Mouse (Mus musculus) lung, postnatal 10 days (tissue): ENCODE data around the gene Alox12.

Experiments used
- DNase-seq: peaks from one replicate; pipeline ENCODE4 v3.0.0; 2021

Gene Alox12

GRCm38 (mm10) chr11:70220731-70221602 lies 34.2 kb downstream of the Alox12 start, which contains the start of gene Slc16a13:
TSS of gene Slc16a13 (minus strand) at chr11:70221064.
- DNase-seq, result peak; percentile 97

GRCm38 (mm10) chr11:70220323-70220722 lies 34.8 kb downstream of the Alox12 start:
- DNase-seq, result no peak

- DNase-seq, result no peak
Measured at GRCm38 (mm10) chr11:70219873-70220272, 35.3 kb downstream of the Alox12 start.

GRCm38 (mm10) chr11:70218741-70219470 lies 36.2 kb downstream of the Alox12 start:
- DNase-seq, result no peak

GRCm38 (mm10) chr11:70218039-70218438 lies 37.1 kb downstream of the Alox12 start:
- DNase-seq, result no peak

GRCm38 (mm10) chr11:70216103-70216502 lies 39.0 kb downstream of the Alox12 start:
- no peak for DNase-seq

GRCm38 (mm10) chr11:70215301-70215700 lies 39.9 kb downstream of the Alox12 start:
- DNase-seq, result no peak

GRCm38 (mm10) chr11:70214856-70215209 lies 40.3 kb downstream of the Alox12 start:
- DNase-seq, result no peak

- no peak for DNase-seq
Measured at GRCm38 (mm10) chr11:70214191-70214855, 40.8 kb downstream of the Alox12 start.

- DNase-seq, result no peak
Measured at GRCm38 (mm10) chr11:70213736-70214135, 41.4 kb downstream of the Alox12 start.

GRCm38 (mm10) chr11:70212896-70213295 lies 42.3 kb downstream of the Alox12 start:
- DNase-seq, result peak; percentile 86

GRCm38 (mm10) chr11:70212423-70212822 lies 42.7 kb downstream of the Alox12 start, which contains the start of gene Slc16a11:
TSS of gene Slc16a11 (plus strand) at chr11:70212752.
- no peak for DNase-seq

- DNase-seq, result no peak
Measured at GRCm38 (mm10) chr11:70211972-70212371, 43.2 kb downstream of the Alox12 start.

GRCm38 (mm10) chr11:70210681-70211080 lies 44.5 kb downstream of the Alox12 start:
- DNase-seq, result no peak

- no peak for DNase-seq
Measured at GRCm38 (mm10) chr11:70208778-70209388, 46.3 kb downstream of the Alox12 start.

GRCm38 (mm10) chr11:70207283-70207682 lies 47.9 kb downstream of the Alox12 start:
- no peak for DNase-seq

- DNase-seq, result no peak
Measured at GRCm38 (mm10) chr11:70206801-70207200, 48.4 kb downstream of the Alox12 start.

GRCm38 (mm10) chr11:70201691-70202090 lies 53.5 kb downstream of the Alox12 start:
- DNase-seq, result peak; percentile 91

- DNase-seq, result no peak
Measured at GRCm38 (mm10) chr11:70200036-70200608, 55.0 kb downstream of the Alox12 start.

GRCm38 (mm10) chr11:70199107-70199506 lies 56.0 kb downstream of the Alox12 start:
- no peak for DNase-seq

- DNase-seq, result no peak
Measured at GRCm38 (mm10) chr11:70198332-70198731, 56.8 kb downstream of the Alox12 start.
